Mouse (Mus musculus) small intestine, adult 2 months (tissue): ENCODE measurements around the gene Ccnd3.

ENCODE experiments used
- CTCF ChIP-seq: fragments of 200-500 bp; IDR thresholded peaks from 2 replicates; pipeline ENCODE4 v1.5.1; 2012; ENCODE audit warnings: low read depth, mild to moderate bottlenecking, control low read depth, inconsistent platforms, low read length, moderate library complexity, mixed read lengths; ENCODE audit not compliant: insufficient replicate concordance, insufficient read length; ENCODE audit errors: extremely low read depth
- POLR2A ChIP-seq: fragments of 200-500 bp; IDR thresholded peaks from 2 replicates; pipeline ENCODE4 v1.6.1; 2012; ENCODE audit warnings: low read depth, mild to moderate bottlenecking, control low read depth, inconsistent platforms, low read length, moderate library complexity

GRCm38 (mm10) chr17:47632181-47632840 lies 127.5 kb downstream of the Ccnd3 start:
- TF ChIP-seq CTCF (no peak), POLR2A (no peak)
